Mouse (Mus musculus): ENCODE data around the gene Krba1. TPM values are rescaled to one million over a fixed set of nuclear protein-coding genes. Genes with fewer than 3 reads are reported as not detected.

Gene Krba1
- polyA plus RNA-seq, 1 experiment from 2014 or later, result 1.9 TPM

- no peaks in the 10 kb centered on the region for H3K4me1 ChIP-seq (ENCODE audit: control insufficient read depth, low read depth, low read length)
- H3K27me3 ChIP-seq (ENCODE audit: control insufficient read depth, insufficient read depth, low read depth, low read length), result no peaks in the 10 kb centered on the region
- H3K4me3 ChIP-seq (ENCODE audit: low read depth, low read length), result no peak overlapping the region
- no peak overlapping the region for H3K4me2 ChIP-seq (ENCODE audit: low read depth, low read length)
- ATAC-seq (ENCODE audit: low read depth), result no peak
- H3K9me3 ChIP-seq (replicated peaks; ENCODE audit: control insufficient read depth, low read length), result no peaks in the 10 kb centered on the region
- H3K36me3 ChIP-seq (ENCODE audit: control insufficient read depth, insufficient read depth), result no peaks in the 10 kb centered on the region
- no peak overlapping the region for H3K27ac ChIP-seq (ENCODE audit: low read length)
- H3K9ac ChIP-seq (ENCODE audit: low read depth, low read length), result no peak overlapping the region
- WGBS (ENCODE audit: insufficient replicate concordance), result 76% methylated on average over 2 of the region's 2 CpGs
These were observed 21.1 kb downstream of the Krba1 start for GRCm38 (mm10) chr6:48416486-48416885.

GRCm38 (mm10) chr6:48420647-48421046, 25.3 kb downstream of the Krba1 start:
- H3K9ac ChIP-seq (ENCODE audit: low read depth, low read length), result no peak overlapping the region
- no peaks in the 10 kb centered on the region for H3K9me3 ChIP-seq (replicated peaks; ENCODE audit: control insufficient read depth, low read length)
- no peak overlapping the region for H3K27ac ChIP-seq (ENCODE audit: low read length)
- ATAC-seq (ENCODE audit: low read depth), result no peak
- H3K4me1 ChIP-seq (ENCODE audit: control insufficient read depth, low read depth, low read length), result no peaks in the 10 kb centered on the region
- no peak overlapping the region for H3K4me3 ChIP-seq (ENCODE audit: low read depth, low read length)
- no peaks in the 10 kb centered on the region for H3K36me3 ChIP-seq (ENCODE audit: control insufficient read depth, insufficient read depth)
- H3K27me3 ChIP-seq (ENCODE audit: control insufficient read depth, insufficient read depth, low read depth, low read length), result no peaks in the 10 kb centered on the region
- WGBS (ENCODE audit: insufficient replicate concordance), result 9% methylated on average over 2 of the region's 2 CpGs
- H3K4me2 ChIP-seq (ENCODE audit: low read depth, low read length), result no peak overlapping the region

- Histone ChIP-seq H3K9me3 (replicated peaks; ENCODE audit: control insufficient read depth, low read length) (no peaks in the 10 kb centered on the region), H3K9ac (ENCODE audit: low read depth, low read length) (no peak overlapping the region), H3K4me2 (ENCODE audit: low read depth, low read length) (no peak overlapping the region), H3K4me3 (ENCODE audit: low read depth, low read length) (no peak overlapping the region), H3K4me1 (ENCODE audit: control insufficient read depth, low read depth, low read length) (no peaks in the 10 kb centered on the region), H3K27me3 (ENCODE audit: control insufficient read depth, insufficient read depth, low read depth, low read length) (no peaks in the 10 kb centered on the region), H3K36me3 (ENCODE audit: control insufficient read depth, insufficient read depth) (no peaks in the 10 kb centered on the region), H3K27ac (ENCODE audit: low read length) (no peak overlapping the region)
- no peak for ATAC-seq (ENCODE audit: low read depth)
- WGBS (ENCODE audit: insufficient replicate concordance), result 80% methylated on average over 3 of the region's 3 CpGs
These were observed 27.9 kb downstream of the Krba1 start for GRCm38 (mm10) chr6:48423336-48423735.

DNA sequence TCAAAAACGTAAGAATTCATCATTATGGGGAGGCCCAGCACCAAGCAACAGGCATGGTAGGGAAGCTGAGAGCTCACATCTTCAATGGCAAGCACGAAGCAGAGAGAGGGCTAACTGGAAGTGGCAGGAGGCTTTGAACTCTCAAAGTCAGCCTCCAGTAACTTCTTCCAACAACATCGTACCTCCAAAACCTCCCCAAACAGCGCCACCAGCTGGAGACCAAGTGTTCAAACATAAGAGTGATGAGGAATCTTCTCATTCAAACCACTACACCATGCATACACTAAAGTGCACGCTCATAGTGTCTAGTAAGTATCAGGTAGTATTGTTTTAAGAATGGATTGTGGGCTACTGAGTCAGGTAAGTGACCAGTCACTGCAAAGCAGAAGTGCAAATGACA, 28.7 kb downstream of the Krba1 start:
- Histone ChIP-seq H3K9ac (ENCODE audit: low read depth, low read length) (no peak overlapping the region), H3K27me3 (ENCODE audit: control insufficient read depth, insufficient read depth, low read depth, low read length) (no peaks in the 10 kb centered on the region), H3K4me2 (ENCODE audit: low read depth, low read length) (no peak overlapping the region), H3K27ac (ENCODE audit: low read length) (no peak overlapping the region), H3K9me3 (replicated peaks; ENCODE audit: control insufficient read depth, low read length) (no peaks in the 10 kb centered on the region), H3K4me3 (ENCODE audit: low read depth, low read length) (no peak overlapping the region), H3K4me1 (ENCODE audit: control insufficient read depth, low read depth, low read length) (no peaks in the 10 kb centered on the region; the same call in 1 of the 2 replicates), H3K36me3 (ENCODE audit: control insufficient read depth, insufficient read depth) (no peaks in the 10 kb centered on the region)
- ATAC-seq (ENCODE audit: low read depth), result no peak
- 47% methylated on average over 5 of the region's 5 CpGs for WGBS (ENCODE audit: insufficient replicate concordance)

GRCm38 (mm10) chr6:48426956-48427355, 31.6 kb downstream of the Krba1 start:
- H3K36me3 ChIP-seq (ENCODE audit: control insufficient read depth, insufficient read depth), result no peaks in the 10 kb centered on the region
- H3K9ac ChIP-seq (ENCODE audit: low read depth, low read length), result no peak overlapping the region
- ATAC-seq (ENCODE audit: low read depth), result no peak

GRCm38 (mm10) chr6:48428769-48429557, 33.6 kb downstream of the Krba1 start:
- Histone ChIP-seq H3K27ac (ENCODE audit: low read length) (no peak overlapping the region), H3K4me3 (ENCODE audit: low read depth, low read length) (no peak overlapping the region), H3K9ac (ENCODE audit: low read depth, low read length) (no peak overlapping the region), H3K4me2 (ENCODE audit: low read depth, low read length) (no peak overlapping the region), H3K4me1 (ENCODE audit: control insufficient read depth, low read depth, low read length) (no peaks in the 10 kb centered on the region; the same call in 1 of the 2 replicates), H3K27me3 (ENCODE audit: control insufficient read depth, insufficient read depth, low read depth, low read length) (no peaks in the 10 kb centered on the region), H3K9me3 (replicated peaks; ENCODE audit: control insufficient read depth, low read length) (no peaks in the 10 kb centered on the region), H3K36me3 (ENCODE audit: control insufficient read depth, insufficient read depth) (no peaks in the 10 kb centered on the region)
- WGBS (ENCODE audit: insufficient replicate concordance), result 34% methylated on average over 4 of the region's 4 CpGs
- no peak for ATAC-seq (ENCODE audit: low read depth)

More at GRCm38 (mm10) chr6:48426956-48427355, 31.6 kb downstream of the Krba1 start:
- Histone ChIP-seq H3K4me3 (ENCODE audit: low read depth, low read length) (no peak overlapping the region), H3K27me3 (ENCODE audit: control insufficient read depth, insufficient read depth, low read depth, low read length) (no peaks in the 10 kb centered on the region), H3K4me2 (ENCODE audit: low read depth, low read length) (no peak overlapping the region), H3K9me3 (replicated peaks; ENCODE audit: control insufficient read depth, low read length) (no peaks in the 10 kb centered on the region), H3K27ac (ENCODE audit: low read length) (no peak overlapping the region), H3K4me1 (ENCODE audit: control insufficient read depth, low read depth, low read length) (no peaks in the 10 kb centered on the region; the same call in 1 of the 2 replicates)
- 61% methylated on average over 5 of the region's 5 CpGs for WGBS (ENCODE audit: insufficient replicate concordance)

- no peak overlapping the region for H3K27ac ChIP-seq (ENCODE audit: low read length)
- no peaks in the 10 kb centered on the region; the same call in 1 of the 2 replicates for H3K4me1 ChIP-seq (ENCODE audit: control insufficient read depth, low read depth, low read length)
- H3K36me3 ChIP-seq (ENCODE audit: control insufficient read depth, insufficient read depth), result no peaks in the 10 kb centered on the region
- no peak overlapping the region for H3K9ac ChIP-seq (ENCODE audit: low read depth, low read length)
- no peaks in the 10 kb centered on the region for H3K9me3 ChIP-seq (replicated peaks; ENCODE audit: control insufficient read depth, low read length)
- ATAC-seq (ENCODE audit: low read depth), result no peak
- 40% methylated on average over 5 of the region's 5 CpGs for WGBS (ENCODE audit: insufficient replicate concordance)
- H3K4me2 ChIP-seq (ENCODE audit: low read depth, low read length), result no peak overlapping the region
- no peaks in the 10 kb centered on the region for H3K27me3 ChIP-seq (ENCODE audit: control insufficient read depth, insufficient read depth, low read depth, low read length)
- H3K4me3 ChIP-seq (ENCODE audit: low read depth, low read length), result no peak overlapping the region
These were observed 35.4 kb downstream of the Krba1 start for GRCm38 (mm10) chr6:48430748-48431147.

DNA sequence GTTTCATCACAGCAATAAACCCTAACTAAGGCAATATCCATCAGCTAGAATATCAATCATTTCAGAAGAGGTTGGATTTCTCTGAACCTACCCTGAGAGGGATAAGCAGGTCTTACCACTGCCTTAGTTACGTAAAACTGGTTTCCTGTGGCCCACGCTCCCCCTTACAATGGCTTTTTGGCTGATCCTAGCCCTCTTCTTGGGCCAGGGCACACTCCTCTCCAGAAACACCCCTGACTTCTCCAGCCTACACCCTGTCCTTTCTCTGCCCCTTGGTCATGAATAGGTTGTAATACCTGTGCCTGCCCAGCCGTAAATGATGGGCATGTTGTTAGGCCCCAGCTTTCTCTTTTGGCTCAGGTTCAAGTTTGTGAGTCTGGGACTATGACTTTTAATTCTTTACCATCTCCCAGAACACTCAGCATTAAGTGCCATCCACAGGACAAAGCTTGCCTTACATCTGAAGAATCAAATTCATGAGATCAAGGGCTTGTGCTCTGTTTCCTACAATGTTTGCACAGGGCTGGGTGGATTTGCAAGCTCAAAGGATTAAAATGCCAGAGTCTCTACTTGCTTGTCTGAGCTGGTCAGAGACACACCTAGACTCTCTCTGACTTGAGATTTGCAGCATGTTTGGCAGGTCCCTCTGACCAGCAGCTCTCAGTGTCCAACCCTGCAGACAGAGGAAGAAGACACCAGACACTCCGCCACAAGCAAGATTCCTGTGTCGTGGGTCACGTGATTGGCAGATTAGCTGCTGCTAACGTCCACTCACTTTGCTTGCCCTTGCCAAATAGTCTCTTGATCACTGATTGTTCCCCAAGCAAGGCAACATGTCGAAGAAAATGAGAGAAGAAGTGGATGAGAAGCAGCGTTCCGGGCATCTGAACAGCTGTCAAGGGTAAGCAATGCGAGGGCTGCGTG, 37.8 kb downstream of the Krba1 start:
- no peak overlapping the region for H3K4me2 ChIP-seq (ENCODE audit: low read depth, low read length)
- ATAC-seq (ENCODE audit: low read depth), result no peak

More for the DNA sequence above, 37.8 kb downstream of the Krba1 start:
- Histone ChIP-seq H3K27ac (ENCODE audit: low read length) (no peak overlapping the region), H3K4me1 (ENCODE audit: control insufficient read depth, low read depth, low read length) (no peaks in the 10 kb centered on the region; the same call in 1 of the 2 replicates), H3K9me3 (replicated peaks; ENCODE audit: control insufficient read depth, low read length) (no peaks in the 10 kb centered on the region), H3K36me3 (ENCODE audit: control insufficient read depth, insufficient read depth) (peaks cover 2% of the 10 kb centered on the region), H3K27me3 (ENCODE audit: control insufficient read depth, insufficient read depth, low read depth, low read length) (no peaks in the 10 kb centered on the region), H3K9ac (ENCODE audit: low read depth, low read length) (no peak overlapping the region), H3K4me3 (ENCODE audit: low read depth, low read length) (no peak overlapping the region)
- 43% methylated on average over 12 of the region's 12 CpGs for WGBS (ENCODE audit: insufficient replicate concordance)

All from liver, embryonic 16.5 days (tissue).